Mouse (Mus musculus) limb, embryonic 13.5 days (tissue): Measurements from ENCODE around the gene Srm. TPM values are rescaled to one million over a fixed set of nuclear protein-coding genes. Genes with fewer than 3 reads are reported as not detected.

Source experiments
- ATAC-seq: fragments of 200-750 bp; cut with Nextera tagmentation; 2 replicates; pipeline ENCODE4 v1.8.0; 2017; ENCODE audit warnings: low read depth, moderate number of reproducible peaks, moderate TSS enrichment; ENCODE audit not compliant: low FRiP score
- H3K27ac ChIP-seq: fragments of 300-500 bp; sonication (generic); 2 replicates; pipeline ENCODE4 v1.5.1; 2015; ENCODE audit warnings: inconsistent platforms, mild to moderate bottlenecking, moderate library complexity
- H3K27me3 ChIP-seq: fragments of 300-500 bp; sonication (generic); 2 replicates; pipeline ENCODE4 v1.6.1; 2015; ENCODE audit warnings: mild to moderate bottlenecking, inconsistent platforms
- H3K36me3 ChIP-seq: fragments of 300-500 bp; sonication (generic); 2 replicates; pipeline ENCODE4 v1.6.1; 2015; ENCODE audit warnings: inconsistent platforms, mild to moderate bottlenecking, moderate library complexity
- H3K4me1 ChIP-seq: fragments of 300-500 bp; sonication (generic); 2 replicates; pipeline ENCODE4 v1.6.1; 2015; ENCODE audit warnings: inconsistent platforms
- H3K4me2 ChIP-seq: fragments of 300-500 bp; sonication (generic); replicated peaks from 2 replicates; pipeline ENCODE4 v1.6.1; 2015; ENCODE audit warnings: inconsistent platforms, mild to moderate bottlenecking, moderate library complexity
- H3K4me3 ChIP-seq: fragments of 300-500 bp; sonication (generic); 2 replicates; pipeline ENCODE4 v1.5.1; 2015; ENCODE audit warnings: moderate library complexity, mild to moderate bottlenecking, inconsistent platforms
- H3K9ac ChIP-seq: fragments of 300-500 bp; sonication (generic); 2 replicates; pipeline ENCODE4 v1.6.1; 2015; ENCODE audit warnings: mild to moderate bottlenecking, inconsistent platforms
- H3K9me3 ChIP-seq: fragments of 300-500 bp; sonication (generic); 2 replicates; pipeline ENCODE4 v1.6.1; 2016; ENCODE audit warnings: inconsistent platforms
- WGBS: fragments of 180-500 bp; shearing (Covaris S2); methylation state at CpG from one replicate; pipeline ENCODE4 v1.1.7; 2015; 5-methylcytosine and 5-hydroxymethylcytosine counted together
- polyA plus RNA-seq: library from polyadenylated mRNA; unstranded; fragments of >200 nt; fragmentation: Nextera tagmentation; extraction: Ambion mirVana; gene quantifications from 2 replicates; pipeline ENCODE4 v1.2.1, GENCODE M21; 2015

Gene Srm
- polyA plus RNA-seq, 1 experiment from 2014 or later, result 223 TPM

DNA sequence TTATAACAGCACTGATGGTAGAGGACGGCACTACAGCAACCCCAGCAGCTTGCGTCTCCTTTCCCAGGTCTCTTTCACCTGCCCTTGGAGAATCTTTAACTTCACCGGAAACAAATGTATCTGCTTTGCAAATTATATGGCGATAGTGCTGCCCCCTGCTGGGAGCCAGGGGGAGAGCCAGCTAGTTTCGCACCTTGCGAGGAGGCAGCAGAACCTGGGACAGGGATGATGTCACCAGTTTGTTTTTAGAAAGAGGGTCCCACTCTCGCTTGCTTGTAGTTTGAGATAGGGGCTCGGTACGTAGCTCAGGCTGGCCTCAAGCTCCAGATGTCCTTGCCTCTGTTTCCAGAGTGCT is 52.8 kb downstream of the Srm start:
- 0 out of 2 replicates have a peak, but pooled peaks cover 4% of the 10 kb centered on the region for H3K4me1 ChIP-seq
- H3K27me3 ChIP-seq, result no peaks in the 10 kb centered on the region
- H3K9ac ChIP-seq, result no peak overlapping the region
- peak; percentile 44; the same call in 1 of the 2 replicates for ATAC-seq
- H3K4me3 ChIP-seq, result peak overlapping the region; percentile 6; the same call in 1 of the 2 replicates
- no peaks in the 10 kb centered on the region for H3K9me3 ChIP-seq
- no peak overlapping the region for H3K27ac ChIP-seq
- 3% methylated on average over 9 of the region's 9 CpGs for WGBS
- no peaks in the 10 kb centered on the region for H3K36me3 ChIP-seq
- H3K4me2 ChIP-seq, result peak overlapping the region; percentile 51

Other genes starting within 250 kb of the Srm start
- gene Ubiad1, start 146.7 kb upstream of the Srm start, polyA plus RNA-seq, result 21.3 and 23.1 TPM in 2 replicates
- 15.8 and 16.5 TPM in 2 replicates for gene Mtor, start 142.9 kb upstream of the Srm start, polyA plus RNA-seq
- gene Angptl7, start 91.0 kb upstream of the Srm start, polyA plus RNA-seq, result 1.3 and 2.0 TPM in 2 replicates
- gene Exosc10, start 33.1 kb upstream of the Srm start, polyA plus RNA-seq, result 103 TPM in 2 replicates
- gene Masp2, start 11.1 kb downstream of the Srm start, polyA plus RNA-seq, result 0.15 and 0.27 TPM in 2 replicates
- gene Tardbp, start 35.5 kb downstream of the Srm start, polyA plus RNA-seq, result 346 and 363 TPM in 2 replicates
- not detected in 2 replicates for gene Gm572, start 51.8 kb downstream of the Srm start, polyA plus RNA-seq
- gene Casz1, start 212.9 kb downstream of the Srm start, polyA plus RNA-seq, result 4.1 and 4.5 TPM in 2 replicates